Mouse (Mus musculus) spleen, postnatal 0 days (tissue): ENCODE results near the gene Olfr1248. TPM values are rescaled to one million over a fixed set of nuclear protein-coding genes. Genes with fewer than 3 reads are reported as not detected.

Source experiments
- polyA plus RNA-seq: library from polyadenylated mRNA; unstranded; fragments of >200 nt; fragmentation: Nextera tagmentation; extraction: Ambion mirVana; gene quantifications from 2 replicates; pipeline ENCODE4 v1.2.1, GENCODE M21; 2015

Olfr1248 gene
- not detected in 2 replicates for polyA plus RNA-seq

GRCm38 (mm10) chr2:89618145-89618544, at the start of gene Olfr1248:
Olfr1248 (minus strand) TSS chr2:89618245.

GRCm38 (mm10) chr2:89661367-89661766, 43.3 kb upstream of the Olfr1248 start, which contains the start of gene Olfr1250:
Olfr1250 (minus strand) TSS chr2:89661467.

GRCm38 (mm10) chr2:89634883-89635282, 16.8 kb upstream of the Olfr1248 start, which contains the start of gene Olfr1249:
Olfr1249 (minus strand) TSS chr2:89634983.

GRCm38 (mm10) chr2:89614030-89614429, 4.0 kb downstream of the Olfr1248 start, which contains the start of gene Olfr1247:
Olfr1247 (minus strand) TSS chr2:89614130.

GRCm38 (mm10) chr2:89593057-89593456, 25.0 kb downstream of the Olfr1248 start, which contains the start of gene Olfr1246:
Olfr1246 (minus strand) TSS chr2:89593157.

GRCm38 (mm10) chr2:89578347-89578746, 39.7 kb downstream of the Olfr1248 start, which contains the start of gene Olfr1245:
Olfr1245 (minus strand) TSS chr2:89578447.

Other genes with a start within 250 kb of the Olfr1248 start
- not detected in 2 replicates for gene Olfr1238, start 208.6 kb downstream of the Olfr1248 start, polyA plus RNA-seq
- not detected in 2 replicates for gene Olfr1239, start 197.8 kb downstream of the Olfr1248 start, polyA plus RNA-seq
- gene Olfr1240, start 175.2 kb downstream of the Olfr1248 start, polyA plus RNA-seq: not detected in 2 replicates
- not detected in 2 replicates for gene Olfr1241, start 131.1 kb downstream of the Olfr1248 start, polyA plus RNA-seq
- gene Olfr1242, start 119.9 kb downstream of the Olfr1248 start, polyA plus RNA-seq: not detected in 2 replicates
- not detected in 2 replicates for gene Olfr1243, start 86.8 kb downstream of the Olfr1248 start, polyA plus RNA-seq
- gene Olfr1245, start 39.8 kb downstream of the Olfr1248 start, polyA plus RNA-seq: not detected in 2 replicates
- not detected in 2 replicates for gene Olfr1246, start 25.1 kb downstream of the Olfr1248 start, polyA plus RNA-seq
- not detected in 2 replicates for gene Olfr1247, start 4.1 kb downstream of the Olfr1248 start, polyA plus RNA-seq
- gene Olfr1249, start 16.7 kb upstream of the Olfr1248 start, polyA plus RNA-seq: not detected in 2 replicates
- gene Olfr1250, start 43.2 kb upstream of the Olfr1248 start, polyA plus RNA-seq: not detected in 2 replicates
- not detected in 2 replicates for gene Olfr1251, start 53.7 kb upstream of the Olfr1248 start, polyA plus RNA-seq
- gene Olfr1252, start 106.8 kb upstream of the Olfr1248 start, polyA plus RNA-seq: not detected in 2 replicates
- not detected in 2 replicates for gene Olfr1253, start 138.8 kb upstream of the Olfr1248 start, polyA plus RNA-seq
- gene Olfr1254, start 175.4 kb upstream of the Olfr1248 start, polyA plus RNA-seq: not detected in 2 replicates
- not detected in 2 replicates for gene Olfr1255, start 193.8 kb upstream of the Olfr1248 start, polyA plus RNA-seq
- gene Olfr1256, start 223.3 kb upstream of the Olfr1248 start, polyA plus RNA-seq: not detected in 2 replicates
- gene Olfr48, start 230.0 kb upstream of the Olfr1248 start, polyA plus RNA-seq: not detected in 2 replicates